Mouse (Mus musculus): ENCODE results near the gene Adgrg3. TPM values are rescaled to one million over a fixed set of nuclear protein-coding genes. Genes with fewer than 3 reads are reported as not detected.

Gene Adgrg3
- polyA plus RNA-seq, 1 experiment from 2014 or later: 11.8 TPM

GRCm38 (mm10) chr8:94980976-94981375, 36.5 kb upstream of the Adgrg3 start:
- H3K27me3 ChIP-seq (replicated peaks; ENCODE audit: control insufficient read depth, insufficient read depth, low read length): peaks cover 3% of the 10 kb centered on the region; the same call in 1 of the 2 replicates

GRCm38 (mm10) chr8:94981848-94982247, 35.6 kb upstream of the Adgrg3 start:
- WGBS: 75% methylated on average over 7 of the region's 7 CpGs
- Histone ChIP-seq H3K36me3 (ENCODE audit: control insufficient read depth, insufficient read depth, low read length) (no peaks in the 10 kb centered on the region), H3K9me3 (ENCODE audit: control insufficient read depth, low read length) (no peaks in the 10 kb centered on the region), H3K4me3 (ENCODE audit: low read depth, low read length) (no peak overlapping the region), H3K9ac (ENCODE audit: low read depth, low read length) (no peak overlapping the region), H3K27me3 (replicated peaks; ENCODE audit: control insufficient read depth, insufficient read depth, low read length) (peaks cover 3% of the 10 kb centered on the region; the same call in 1 of the 2 replicates), H3K4me1 (replicated peaks; ENCODE audit: control insufficient read depth, insufficient read depth, low read length) (peaks cover 61% of the 10 kb centered on the region), H3K4me2 (no peak overlapping the region), H3K27ac (ENCODE audit: low read depth, low read length) (peak overlapping the region; percentile 28)
- DNase-seq (ENCODE audit: low spot score) (no peak), ATAC-seq (replicated peaks; ENCODE audit: low FRiP score) (no peak)

More at GRCm38 (mm10) chr8:94980976-94981375, 36.5 kb upstream of the Adgrg3 start:
- DNase-seq (ENCODE audit: low spot score) (no peak), ATAC-seq (replicated peaks; ENCODE audit: low FRiP score) (no peak)
- peak overlapping the region; percentile 4; the same call in 1 of the 2 replicates for H3K4me2 ChIP-seq
- H3K9ac ChIP-seq (ENCODE audit: low read depth, low read length): peak overlapping the region; percentile 8; the same call in 1 of the 2 replicates
- H3K9me3 ChIP-seq (ENCODE audit: control insufficient read depth, low read length): no peaks in the 10 kb centered on the region
- H3K27ac ChIP-seq (ENCODE audit: low read depth, low read length): peak overlapping the region; percentile 36; the same call in 1 of the 2 replicates
- no peak overlapping the region for H3K4me3 ChIP-seq (ENCODE audit: low read depth, low read length)
- no peaks in the 10 kb centered on the region for H3K36me3 ChIP-seq (ENCODE audit: control insufficient read depth, insufficient read depth, low read length)
- WGBS: 46% methylated on average over 8 of the region's 8 CpGs
- peaks cover 63% of the 10 kb centered on the region for H3K4me1 ChIP-seq (replicated peaks; ENCODE audit: control insufficient read depth, insufficient read depth, low read length)

GRCm38 (mm10) chr8:94983146-94983545, 34.3 kb upstream of the Adgrg3 start:
- H3K9ac ChIP-seq (ENCODE audit: low read depth, low read length): peak overlapping the region; percentile 78; the same call in 1 of the 2 replicates
- DNase-seq (ENCODE audit: low spot score) (no peak), ATAC-seq (replicated peaks; ENCODE audit: low FRiP score) (peak; percentile 15)
- H3K36me3 ChIP-seq (ENCODE audit: control insufficient read depth, insufficient read depth, low read length): no peaks in the 10 kb centered on the region
- H3K4me1 ChIP-seq (replicated peaks; ENCODE audit: control insufficient read depth, insufficient read depth, low read length): peaks cover 61% of the 10 kb centered on the region
- WGBS: 33% methylated on average over 5 of the region's 5 CpGs
- H3K4me3 ChIP-seq (ENCODE audit: low read depth, low read length): no peak overlapping the region
- H3K9me3 ChIP-seq (ENCODE audit: control insufficient read depth, low read length): no peaks in the 10 kb centered on the region
- H3K4me2 ChIP-seq: peak overlapping the region; percentile 90
- H3K27me3 ChIP-seq (replicated peaks; ENCODE audit: control insufficient read depth, insufficient read depth, low read length): no peaks in the 10 kb centered on the region
- peak overlapping the region; percentile 93 for H3K27ac ChIP-seq (ENCODE audit: low read depth, low read length)

DNA sequence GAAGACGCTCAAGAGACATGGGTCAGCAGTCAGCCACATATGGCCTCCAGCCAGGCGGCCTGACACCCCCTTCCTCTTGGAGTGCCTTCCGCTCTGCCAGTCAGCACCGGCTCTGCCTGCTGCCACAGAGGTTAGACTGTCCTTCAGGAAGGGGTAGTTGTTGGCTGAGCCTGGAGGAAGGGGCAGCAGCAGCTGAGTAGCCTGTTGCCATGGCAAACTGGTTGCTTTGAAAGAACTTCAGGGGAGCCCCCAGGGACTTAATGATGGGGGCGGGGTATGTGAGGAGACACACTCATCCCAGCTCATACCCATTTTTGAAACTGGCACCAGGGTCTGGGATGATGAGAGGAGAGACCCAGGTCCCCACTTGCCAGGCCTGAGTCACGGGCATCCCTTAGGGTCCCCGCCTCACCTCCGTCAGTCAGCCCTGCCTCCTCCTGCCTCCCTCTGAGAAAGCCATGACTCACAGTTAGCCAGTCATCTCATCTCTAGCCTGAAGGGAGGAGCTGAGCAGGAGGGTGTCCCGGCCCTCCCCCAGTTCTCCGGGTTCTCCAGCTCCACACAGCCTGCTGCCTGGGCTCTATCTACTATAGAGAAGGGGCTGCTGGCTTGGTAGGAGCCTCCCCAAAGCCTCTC, 33.5 kb upstream of the Adgrg3 start:
- no peaks in the 10 kb centered on the region for H3K9me3 ChIP-seq (ENCODE audit: control insufficient read depth, low read length)
- peak; percentile 89 for ATAC-seq (replicated peaks; ENCODE audit: low FRiP score)
- H3K9ac ChIP-seq (ENCODE audit: low read depth, low read length): peak overlapping the region; percentile 78
- 19% methylated on average over 10 of the region's 10 CpGs for WGBS
- H3K27me3 ChIP-seq (replicated peaks; ENCODE audit: control insufficient read depth, insufficient read depth, low read length): no peaks in the 10 kb centered on the region
- DNase-seq (ENCODE audit: low spot score): peak; percentile 72
- H3K4me3 ChIP-seq (ENCODE audit: low read depth, low read length): peak overlapping the region; percentile 61
- H3K4me1 ChIP-seq (replicated peaks; ENCODE audit: control insufficient read depth, insufficient read depth, low read length): peaks cover 60% of the 10 kb centered on the region
- peak overlapping the region; percentile 93 for H3K27ac ChIP-seq (ENCODE audit: low read depth, low read length)
- H3K36me3 ChIP-seq (ENCODE audit: control insufficient read depth, insufficient read depth, low read length): no peaks in the 10 kb centered on the region
- peak overlapping the region; percentile 90 for H3K4me2 ChIP-seq

GRCm38 (mm10) chr8:94985023-94985422, 32.5 kb upstream of the Adgrg3 start:
- Histone ChIP-seq H3K4me2 (peak overlapping the region; percentile 90), H3K9ac (ENCODE audit: low read depth, low read length) (peak overlapping the region; percentile 78), H3K27ac (ENCODE audit: low read depth, low read length) (peak overlapping the region; percentile 93), H3K4me3 (ENCODE audit: low read depth, low read length) (peak overlapping the region; percentile 61), H3K27me3 (replicated peaks; ENCODE audit: control insufficient read depth, insufficient read depth, low read length) (no peaks in the 10 kb centered on the region), H3K36me3 (ENCODE audit: control insufficient read depth, insufficient read depth, low read length) (no peaks in the 10 kb centered on the region), H3K9me3 (ENCODE audit: control insufficient read depth, low read length) (no peaks in the 10 kb centered on the region), H3K4me1 (replicated peaks; ENCODE audit: control insufficient read depth, insufficient read depth, low read length) (peaks cover 66% of the 10 kb centered on the region)
- peak; percentile 82 for ATAC-seq (replicated peaks; ENCODE audit: low FRiP score)
- 37% methylated on average over 6 of the region's 6 CpGs for WGBS
- DNase-seq (ENCODE audit: low spot score): peak; percentile 68

DNA sequence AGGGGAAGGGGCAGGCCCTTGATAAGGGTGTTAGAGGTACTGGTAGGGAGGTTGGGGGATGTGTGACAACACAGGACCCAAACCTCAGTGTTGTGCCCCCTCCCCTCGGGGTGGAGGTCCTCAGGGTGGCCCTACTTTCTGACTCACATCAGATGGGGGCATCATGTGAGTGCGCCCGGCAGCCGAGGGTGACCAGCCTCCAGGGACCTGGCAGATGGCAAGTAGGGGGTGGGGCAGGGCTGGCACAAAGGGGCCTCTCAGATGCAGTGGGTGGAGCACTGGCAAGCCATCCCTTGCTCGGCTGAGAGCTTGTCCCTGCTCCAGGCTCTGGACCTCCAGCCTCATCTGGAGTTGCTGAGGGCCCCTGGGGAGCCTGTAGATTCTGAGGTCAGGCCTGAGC, 30.8 kb upstream of the Adgrg3 start:
- DNase-seq (ENCODE audit: low spot score): no peak
- H3K4me1 ChIP-seq (replicated peaks; ENCODE audit: control insufficient read depth, insufficient read depth, low read length): peaks cover 74% of the 10 kb centered on the region
- H3K27me3 ChIP-seq (replicated peaks; ENCODE audit: control insufficient read depth, insufficient read depth, low read length): no peaks in the 10 kb centered on the region
- no peaks in the 10 kb centered on the region for H3K36me3 ChIP-seq (ENCODE audit: control insufficient read depth, insufficient read depth, low read length)
- 22% methylated on average over 5 of the region's 5 CpGs for WGBS
- peak overlapping the region; percentile 61 for H3K4me3 ChIP-seq (ENCODE audit: low read depth, low read length)
- H3K4me2 ChIP-seq: peak overlapping the region; percentile 90
- H3K9me3 ChIP-seq (ENCODE audit: control insufficient read depth, low read length): no peaks in the 10 kb centered on the region
- ATAC-seq (replicated peaks; ENCODE audit: low FRiP score): no peak
- peak overlapping the region; percentile 93 for H3K27ac ChIP-seq (ENCODE audit: low read depth, low read length)
- peak overlapping the region; percentile 78 for H3K9ac ChIP-seq (ENCODE audit: low read depth, low read length)

DNA sequence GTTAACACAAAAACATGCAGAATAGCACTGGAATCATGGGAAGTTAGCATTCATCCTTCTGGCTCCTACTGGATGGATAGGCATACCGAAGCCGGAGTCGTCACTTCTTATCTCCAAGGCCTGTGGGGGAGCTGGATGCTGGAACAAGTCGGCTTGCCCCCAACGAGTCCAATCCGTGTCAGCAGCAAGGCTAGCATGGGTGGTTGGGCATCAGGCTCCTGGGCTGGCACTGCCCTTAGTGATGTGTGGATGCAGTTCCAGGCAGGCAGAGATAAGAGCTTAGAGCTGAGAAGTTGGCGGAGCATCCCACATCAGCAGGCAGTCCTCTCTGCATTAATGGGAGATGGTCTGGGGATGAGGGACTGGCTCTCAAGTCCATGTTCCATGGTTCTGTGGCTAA, 29.9 kb upstream of the Adgrg3 start:
- peaks cover 79% of the 10 kb centered on the region for H3K4me1 ChIP-seq (replicated peaks; ENCODE audit: control insufficient read depth, insufficient read depth, low read length)

DNA sequence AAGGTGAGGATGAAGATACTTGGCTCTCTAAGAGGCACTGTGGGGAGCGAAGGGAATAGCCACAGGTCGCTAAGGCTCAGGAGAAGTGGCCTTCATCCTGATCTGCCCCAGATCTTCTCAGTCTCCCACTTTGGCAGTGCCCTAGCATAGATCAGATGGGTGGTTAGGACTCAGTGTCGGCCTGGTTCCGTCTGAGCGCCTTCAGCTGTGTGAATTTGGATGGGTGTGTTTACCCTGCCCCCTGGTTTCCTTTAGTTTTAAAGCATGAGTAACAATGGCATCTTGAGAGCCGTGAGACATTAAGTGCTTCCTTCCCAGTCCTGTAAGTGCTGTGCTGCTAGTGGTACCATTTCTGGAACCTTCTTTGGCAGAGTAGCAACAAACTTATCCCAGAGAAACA, 28.9 kb upstream of the Adgrg3 start:
- Histone ChIP-seq H3K9ac (ENCODE audit: low read depth, low read length) (0 out of 2 replicates have a peak overlapping the region, but pooled peaks have one; percentile 1), H3K9me3 (ENCODE audit: control insufficient read depth, low read length) (no peaks in the 10 kb centered on the region), H3K4me1 (replicated peaks; ENCODE audit: control insufficient read depth, insufficient read depth, low read length) (peaks cover 78% of the 10 kb centered on the region), H3K36me3 (ENCODE audit: control insufficient read depth, insufficient read depth, low read length) (no peaks in the 10 kb centered on the region), H3K4me3 (ENCODE audit: low read depth, low read length) (peak overlapping the region; percentile 21; the same call in 1 of the 2 replicates), H3K4me2 (peak overlapping the region; percentile 90), H3K27ac (ENCODE audit: low read depth, low read length) (no peak overlapping the region), H3K27me3 (replicated peaks; ENCODE audit: control insufficient read depth, insufficient read depth, low read length) (no peaks in the 10 kb centered on the region)
- ATAC-seq (replicated peaks; ENCODE audit: low FRiP score) (no peak), DNase-seq (ENCODE audit: low spot score) (no peak)
- 45% methylated on average over 6 of the region's 6 CpGs for WGBS

More for the DNA sequence above, 29.9 kb upstream of the Adgrg3 start:
- 28% methylated on average over 7 of the region's 7 CpGs for WGBS
- peak overlapping the region; percentile 61 for H3K4me3 ChIP-seq (ENCODE audit: low read depth, low read length)
- H3K9ac ChIP-seq (ENCODE audit: low read depth, low read length): peak overlapping the region; percentile 78
- H3K36me3 ChIP-seq (ENCODE audit: control insufficient read depth, insufficient read depth, low read length): no peaks in the 10 kb centered on the region
- H3K27me3 ChIP-seq (replicated peaks; ENCODE audit: control insufficient read depth, insufficient read depth, low read length): no peaks in the 10 kb centered on the region
- H3K9me3 ChIP-seq (ENCODE audit: control insufficient read depth, low read length): no peaks in the 10 kb centered on the region
- ATAC-seq (replicated peaks; ENCODE audit: low FRiP score) (no peak), DNase-seq (ENCODE audit: low spot score) (no peak)
- peak overlapping the region; percentile 90 for H3K4me2 ChIP-seq
- H3K27ac ChIP-seq (ENCODE audit: low read depth, low read length): no peak overlapping the region

DNA sequence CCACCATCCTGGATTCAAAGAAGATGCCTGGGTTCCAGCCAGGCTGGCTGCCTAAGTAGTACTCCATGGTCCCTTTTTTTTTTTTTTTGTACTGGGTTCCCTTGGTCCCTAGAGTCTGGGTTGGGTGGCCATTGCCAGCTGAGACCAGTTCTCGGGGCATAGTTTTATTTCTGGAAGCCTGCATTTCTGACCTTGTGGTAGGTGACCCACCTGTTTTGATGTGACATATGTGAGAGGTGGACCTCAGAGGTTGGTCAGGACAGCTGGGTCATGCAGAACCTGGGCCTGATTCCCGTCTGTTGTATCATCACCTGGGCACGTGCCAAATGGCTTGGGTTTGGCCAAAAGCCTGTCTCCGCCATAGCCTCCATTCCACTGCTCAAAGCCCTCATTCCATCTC, 27.8 kb upstream of the Adgrg3 start:
- ATAC-seq (replicated peaks; ENCODE audit: low FRiP score) (no peak), DNase-seq (ENCODE audit: low spot score) (no peak)
- no peaks in the 10 kb centered on the region for H3K36me3 ChIP-seq (ENCODE audit: control insufficient read depth, insufficient read depth, low read length)
- no peaks in the 10 kb centered on the region for H3K27me3 ChIP-seq (replicated peaks; ENCODE audit: control insufficient read depth, insufficient read depth, low read length)
- WGBS: 87% methylated on average over 4 of the region's 4 CpGs
- H3K27ac ChIP-seq (ENCODE audit: low read depth, low read length): no peak overlapping the region
- H3K4me3 ChIP-seq (ENCODE audit: low read depth, low read length): no peak overlapping the region; the same call in 1 of the 2 replicates
- peak overlapping the region; percentile 90 for H3K4me2 ChIP-seq
- H3K4me1 ChIP-seq (replicated peaks; ENCODE audit: control insufficient read depth, insufficient read depth, low read length): peaks cover 82% of the 10 kb centered on the region
- no peaks in the 10 kb centered on the region for H3K9me3 ChIP-seq (ENCODE audit: control insufficient read depth, low read length)
- no peak overlapping the region for H3K9ac ChIP-seq (ENCODE audit: low read depth, low read length)

All from liver, embryonic 11.5 days (tissue).